Mouse (Mus musculus): ENCODE data around the gene Selenov. TPM values are rescaled to one million over a fixed set of nuclear protein-coding genes. Genes with fewer than 3 reads are reported as not detected.

The Selenov gene
- polyA plus RNA-seq, 1 experiment from 2014 or later: 0.26 TPM

- TF ChIP-seq CTCF (IDR thresholded peaks at IDR 0.05; ENCODE audit: low read depth): peak; percentile 29; the same call in 1 of the 2 replicates
- H3K4me1 ChIP-seq (replicated peaks; ENCODE audit: insufficient read depth, low read length): peaks cover 6% of the 10 kb centered on the region
- DNase-seq (ENCODE audit: low spot score): peak; percentile 99
- H3K9me3 ChIP-seq (replicated peaks; ENCODE audit: low read length): no peaks in the 10 kb centered on the region
- 0% methylated on average over 45 of the region's 45 CpGs for WGBS
- peaks cover 38% of the 10 kb centered on the region for H3K36me3 ChIP-seq (ENCODE audit: insufficient read depth, low read length)
- H3K27ac ChIP-seq: peak within 1 kb of the TSS; percentile 26
- peak; percentile 97 for ATAC-seq (replicated peaks; ENCODE audit: low FRiP score, low read depth)
- no peaks in the 10 kb centered on the region for H3K27me3 ChIP-seq (ENCODE audit: insufficient read depth, low read length)
- H3K4me2 ChIP-seq (ENCODE audit: low read length): peak within 1 kb of the TSS; percentile 92
- peak within 1 kb of the TSS; percentile 79 for H3K9ac ChIP-seq (ENCODE audit: low read depth, low read length)
- peak within 1 kb of the TSS; percentile 66 for H3K4me3 ChIP-seq (replicated peaks; ENCODE audit: low read depth, low read length)
Measured at GRCm38 (mm10) chr7:28311926-28312543, 21.0 kb upstream of the Selenov start, which contains the start of gene Timm50. Gene Timm50 (minus strand): TSS chr7:28312072.

- H3K9ac ChIP-seq (ENCODE audit: low read depth, low read length): peak overlapping the region; percentile 79
- no peak for TF ChIP-seq CTCF (IDR thresholded peaks at IDR 0.05; ENCODE audit: low read depth)
- H3K4me3 ChIP-seq (replicated peaks; ENCODE audit: low read depth, low read length): peak overlapping the region; percentile 66
- ATAC-seq (replicated peaks; ENCODE audit: low FRiP score, low read depth) (peak; percentile 67), DNase-seq (ENCODE audit: low spot score) (peak; percentile 22)
- peak overlapping the region; percentile 92 for H3K4me2 ChIP-seq (ENCODE audit: low read length)
- H3K4me1 ChIP-seq (replicated peaks; ENCODE audit: insufficient read depth, low read length): peaks cover 6% of the 10 kb centered on the region
- no peaks in the 10 kb centered on the region for H3K27me3 ChIP-seq (ENCODE audit: insufficient read depth, low read length)
- peaks cover 38% of the 10 kb centered on the region for H3K36me3 ChIP-seq (ENCODE audit: insufficient read depth, low read length)
- H3K27ac ChIP-seq: peak overlapping the region; percentile 26
- H3K9me3 ChIP-seq (replicated peaks; ENCODE audit: low read length): no peaks in the 10 kb centered on the region
- WGBS: 3% methylated on average over 35 of the region's 35 CpGs
Measured at GRCm38 (mm10) chr7:28311151-28311925, 20.4 kb upstream of the Selenov start.

- H3K36me3 ChIP-seq (ENCODE audit: insufficient read depth, low read length): peaks cover 37% of the 10 kb centered on the region
- H3K4me1 ChIP-seq (replicated peaks; ENCODE audit: insufficient read depth, low read length): peaks cover 6% of the 10 kb centered on the region
- WGBS: 43% methylated on average over 9 of the region's 9 CpGs
- no peak overlapping the region for H3K4me2 ChIP-seq (ENCODE audit: low read length)
- no peaks in the 10 kb centered on the region for H3K27me3 ChIP-seq (ENCODE audit: insufficient read depth, low read length)
- ATAC-seq (replicated peaks; ENCODE audit: low FRiP score, low read depth) (no peak), DNase-seq (ENCODE audit: low spot score) (no peak)
- H3K27ac ChIP-seq: no peak overlapping the region
- no peaks in the 10 kb centered on the region for H3K9me3 ChIP-seq (replicated peaks; ENCODE audit: low read length)
- H3K9ac ChIP-seq (ENCODE audit: low read depth, low read length): no peak overlapping the region
- H3K4me3 ChIP-seq (replicated peaks; ENCODE audit: low read depth, low read length): no peak overlapping the region
- TF ChIP-seq CTCF (IDR thresholded peaks at IDR 0.05; ENCODE audit: low read depth): no peak
Measured at GRCm38 (mm10) chr7:28309737-28310136, 18.8 kb upstream of the Selenov start.

GRCm38 (mm10) chr7:28306216-28306615, 15.2 kb upstream of the Selenov start:
- TF ChIP-seq CTCF (IDR thresholded peaks at IDR 0.05; ENCODE audit: low read depth): no peak
- Histone ChIP-seq H3K9me3 (replicated peaks; ENCODE audit: low read length) (no peaks in the 10 kb centered on the region), H3K27ac (no peak overlapping the region), H3K36me3 (ENCODE audit: insufficient read depth, low read length) (peaks cover 37% of the 10 kb centered on the region), H3K27me3 (ENCODE audit: insufficient read depth, low read length) (peaks cover 5% of the 10 kb centered on the region), H3K9ac (ENCODE audit: low read depth, low read length) (no peak overlapping the region), H3K4me1 (replicated peaks; ENCODE audit: insufficient read depth, low read length) (peaks cover 6% of the 10 kb centered on the region), H3K4me2 (ENCODE audit: low read length) (no peak overlapping the region), H3K4me3 (replicated peaks; ENCODE audit: low read depth, low read length) (no peak overlapping the region)
- no peak for DNase-seq (ENCODE audit: low spot score)
- WGBS: 93% methylated on average over 8 of the region's 8 CpGs
- peak; percentile 58; the same call in 1 of the 2 replicates for ATAC-seq (replicated peaks; ENCODE audit: low FRiP score, low read depth)

- no peak overlapping the region for H3K4me2 ChIP-seq (ENCODE audit: low read length)
- no peak overlapping the region for H3K9ac ChIP-seq (ENCODE audit: low read depth, low read length)
- WGBS: 91% methylated on average over 10 of the region's 10 CpGs
- TF ChIP-seq CTCF (IDR thresholded peaks at IDR 0.05; ENCODE audit: low read depth): no peak
- ATAC-seq (replicated peaks; ENCODE audit: low FRiP score, low read depth): no peak
- no peak overlapping the region for H3K27ac ChIP-seq
- H3K36me3 ChIP-seq (ENCODE audit: insufficient read depth, low read length): peaks cover 37% of the 10 kb centered on the region
- H3K27me3 ChIP-seq (ENCODE audit: insufficient read depth, low read length): peaks cover 11% of the 10 kb centered on the region
- no peak overlapping the region for H3K4me3 ChIP-seq (replicated peaks; ENCODE audit: low read depth, low read length)
- DNase-seq (ENCODE audit: low spot score): no peak
- H3K9me3 ChIP-seq (replicated peaks; ENCODE audit: low read length): no peaks in the 10 kb centered on the region
- no peaks in the 10 kb centered on the region; the same call in 1 of the 2 replicates for H3K4me1 ChIP-seq (replicated peaks; ENCODE audit: insufficient read depth, low read length)
Measured at GRCm38 (mm10) chr7:28305641-28306040, 14.7 kb upstream of the Selenov start.

- peak; percentile 68 for DNase-seq (ENCODE audit: low spot score)
- ATAC-seq (replicated peaks; ENCODE audit: low FRiP score, low read depth): no peak
- peak; percentile 74 for TF ChIP-seq CTCF (IDR thresholded peaks at IDR 0.05; ENCODE audit: low read depth)
- peaks cover 28% of the 10 kb centered on the region for H3K27me3 ChIP-seq (ENCODE audit: insufficient read depth, low read length)
- no peaks in the 10 kb centered on the region for H3K9me3 ChIP-seq (replicated peaks; ENCODE audit: low read length)
- H3K9ac ChIP-seq (ENCODE audit: low read depth, low read length): no peak within 1 kb of the TSS
- peaks cover 2% of the 10 kb centered on the region; the same call in 1 of the 2 replicates for H3K4me1 ChIP-seq (replicated peaks; ENCODE audit: insufficient read depth, low read length)
- peak within 1 kb of the TSS; percentile 53 for H3K4me2 ChIP-seq (ENCODE audit: low read length)
- H3K27ac ChIP-seq: no peak within 1 kb of the TSS
- H3K4me3 ChIP-seq (replicated peaks; ENCODE audit: low read depth, low read length): peak within 1 kb of the TSS; percentile 3; the same call in 1 of the 2 replicates
- H3K36me3 ChIP-seq (ENCODE audit: insufficient read depth, low read length): peaks cover 20% of the 10 kb centered on the region
- under 1% methylated on average over 30 of the region's 30 CpGs for WGBS
Measured at GRCm38 (mm10) chr7:28301616-28302433, 10.8 kb upstream of the Selenov start, which contains the start of gene Dll3. Gene Dll3 (minus strand): TSS chr7:28302238.

Data from kidney, postnatal 0 days (tissue).